Mouse (Mus musculus) ES-E14 (cell line): ENCODE results near the gene Rasd2.

Experiments
- CHD2 ChIP-seq: IDR thresholded peaks from 2 replicates; pipeline ENCODE4 v1.6.1; 2014; ENCODE audit warnings: mild to moderate bottlenecking, low read depth, low read length, inconsistent platforms
- HCFC1 ChIP-seq: IDR thresholded peaks from 2 replicates; pipeline ENCODE4 v1.6.1; 2012; ENCODE audit warnings: low read length, inconsistent platforms, borderline replicate concordance; ENCODE audit not compliant: insufficient read depth
- ZNF384 ChIP-seq: IDR thresholded peaks from 2 replicates; pipeline ENCODE4 v1.6.1; 2012; ENCODE audit warnings: low read depth, low read length, inconsistent platforms

- TF ChIP-seq HCFC1 (no peak), ZNF384 (no peak), CHD2 (no peak)
Observed at GRCm38 (mm10) chr8:75198988-75199765, 14.6 kb upstream of the Rasd2 start.
